In genomic region chr13:14522128-14522905, GRCm38 (mm10) we compare ENCODE assay signal across 8 mouse cellular contexts. TPM values are rescaled to one million over a fixed set of nuclear protein-coding genes. Genes with fewer than 3 reads are reported as not detected.
DNase-seq lines count a peak whose midpoint lies in the region; ATAC-seq lines count a peak whose summit lies in the region.

No protein-coding gene starts in this region.

- H3K36me3 ChIP-seq in kidney, embryonic 14.5 days (ENCODE audit: control insufficient read depth, insufficient read depth, low read length) = no peaks in the 10 kb centered on the region
- H3K36me3 ChIP-seq in stomach, embryonic 15.5 days = no peaks in the 10 kb centered on the region

- H3K9me3 ChIP-seq in kidney, embryonic 14.5 days (ENCODE audit: control insufficient read depth, low read length) = no peaks in the 10 kb centered on the region
- no peaks in the 10 kb centered on the region for H3K9me3 ChIP-seq in stomach, embryonic 15.5 days

- ATAC-seq in kidney, embryonic 14.5 days (ENCODE audit: low FRiP score, low TSS enrichment) = peak; percentile 88
- ATAC-seq in megakaryocyte progenitor cell, adult 5-6 weeks (replicated peaks; ENCODE audit: poor library complexity) = peak; percentile 9; the same call in 1 of the 2 replicates
- peak; percentile 77 for ATAC-seq in stomach, embryonic 15.5 days (ENCODE audit: insufficient read depth, low FRiP score, low read depth)

- peak overlapping the region; percentile 88 for H3K4me2 ChIP-seq in kidney, embryonic 14.5 days (replicated peaks; ENCODE audit: low read depth, low read length)
- H3K4me2 ChIP-seq in stomach, embryonic 15.5 days = peak overlapping the region; percentile 95

- peaks cover 35% of the 10 kb centered on the region for H3K27me3 ChIP-seq in kidney, embryonic 14.5 days (ENCODE audit: control insufficient read depth, insufficient read depth, low read length)
- 0 out of 2 replicates have a peak, but pooled peaks cover 9% of the 10 kb centered on the region for H3K27me3 ChIP-seq in stomach, embryonic 15.5 days (replicated peaks)

- H3K27ac ChIP-seq in kidney, embryonic 14.5 days (ENCODE audit: low read depth, low read length) = no peak overlapping the region
- no peak overlapping the region for H3K27ac ChIP-seq in stomach, embryonic 15.5 days

- no peak for DNase-seq in kidney, adult 9 months
- peak; percentile 65 to 70 for DNase-seq in cerebellum, postnatal 14 days
- peak; percentile 31 to 46 for DNase-seq in frontal cortex, postnatal 25 days (ENCODE audit: low spot score in 2 of 2)
- DNase-seq in layer of hippocampus, postnatal 10 days (ENCODE audit: low spot score in 2 of 2) = peak; percentile 62 to 75
- no peak for DNase-seq in thymus, postnatal 25 days

- peak overlapping the region; percentile 44; the same call in 1 of the 2 replicates for H3K9ac ChIP-seq in kidney, embryonic 14.5 days (ENCODE audit: low read depth, low read length)
- peak overlapping the region; percentile 46; the same call in 1 of the 2 replicates for H3K9ac ChIP-seq in stomach, embryonic 15.5 days

- peak overlapping the region; percentile 52 for H3K4me3 ChIP-seq in kidney, embryonic 14.5 days (ENCODE audit: low read length)
- peak overlapping the region; percentile 50 for H3K4me3 ChIP-seq in stomach, embryonic 15.5 days (replicated peaks)

- 2% methylated on average over 38 of the region's 38 CpGs for WGBS in kidney, embryonic 14.5 days
- 1% methylated on average over 38 of the region's 38 CpGs for WGBS in stomach, embryonic 15.5 days

- H3K4me1 ChIP-seq in kidney, embryonic 14.5 days (ENCODE audit: control insufficient read depth, insufficient read depth, low read length) = no peaks in the 10 kb centered on the region
- peaks cover 9% of the 10 kb centered on the region; the same call in 1 of the 2 replicates for H3K4me1 ChIP-seq in stomach, embryonic 15.5 days

RNA-seq across cellular contexts. Expression of gene Hecw1, which starts 0.7 kb away (rescaled TPM):
- 0.07 TPM in 1 of 2 replicates, not detected in the other for polyA plus RNA-seq in kidney, embryonic 14.5 days (2014; fragmentation: Nextera tagmentation; extraction: Ambion mirVana)
- total RNA-seq in layer of hippocampus, postnatal 10 days (2021) = 100 to 1,000 TPM; 112 TPM
- not detected in 2 replicates for total RNA-seq in megakaryocyte progenitor cell, adult 5-6 weeks (2015)
- not detected in 2 replicates for total RNA-seq in megakaryocyte progenitor cell, adult 5-6 weeks (2017)
- polyA plus RNA-seq in stomach, embryonic 15.5 days (2015; fragmentation: Nextera tagmentation; extraction: Ambion mirVana) = 0.96 and 1.2 TPM in 2 replicates

Comparison
In these comparisons a context has a peak if more than half of its experiments do, and no peak if none do; other contexts are left out.
1. ATAC-seq: peak in every context shown above with its lines; median percentile 88 in kidney, embryonic 14.5 days; 77 in stomach, embryonic 15.5 days; 9 in megakaryocyte progenitor cell, adult 5-6 weeks.
2. DNase-seq: peak in cerebellum, postnatal 14 days (2 of 2), frontal cortex, postnatal 25 days (2 of 2) and layer of hippocampus, postnatal 10 days (2 of 2); none in kidney, adult 9 months (single experiment) and thymus, postnatal 25 days (single experiment).
3. RNA of gene Hecw1, which starts 0.7 kb away (total RNA-seq): 112 TPM in layer of hippocampus, postnatal 10 days; not detected in megakaryocyte progenitor cell, adult 5-6 weeks; every median in the first group is over 100 times any median in the second.